Mouse (Mus musculus): ENCODE measurements around the gene Nr4a2. TPM values are rescaled to one million over a fixed set of nuclear protein-coding genes. Genes with fewer than 3 reads are reported as not detected.

The Nr4a2 gene
- total RNA-seq (2021): 10 to 100 TPM; 55.5 to 75.3 TPM
- long read RNA-seq, transcript Nr4a2-201 (8 exons, 3,568 nt): major isoform, 23 of 46 reads
- long read RNA-seq, partial matches to known transcripts: 7 of 46 reads
- long read RNA-seq, other reads (novel, unspliced or antisense): 12 of 46 reads

GRCm38 (mm10) chr2:57123991-57124840 is at the start of gene Nr4a2:
Gene Nr4a2, minus strand, starts transcription at chr2:57124003.
- peak; percentile 60 to 71 for DNase-seq (ENCODE audit: low spot score in 2 of 2)

GRCm38 (mm10) chr2:57165416-57165815 is 41.6 kb upstream of the Nr4a2 start:
- no peak for DNase-seq (ENCODE audit: low spot score in 2 of 2)

GRCm38 (mm10) chr2:57156814-57157213 is 33.0 kb upstream of the Nr4a2 start:
- DNase-seq (ENCODE audit: low spot score in 2 of 2): no peak

- DNase-seq (ENCODE audit: low spot score in 2 of 2): no peak
These were observed 26.0 kb upstream of the Nr4a2 start for GRCm38 (mm10) chr2:57149796-57150195.

GRCm38 (mm10) chr2:57148231-57148630 is 24.4 kb upstream of the Nr4a2 start:
- no peak for DNase-seq (ENCODE audit: low spot score in 2 of 2)

GRCm38 (mm10) chr2:57145646-57146421 is 22.0 kb upstream of the Nr4a2 start:
- DNase-seq (ENCODE audit: low spot score in 2 of 2): no peak

GRCm38 (mm10) chr2:57138594-57138993 is 14.8 kb upstream of the Nr4a2 start:
- no peak for DNase-seq (ENCODE audit: low spot score in 2 of 2)

GRCm38 (mm10) chr2:57127461-57127860 is 3.7 kb upstream of the Nr4a2 start:
- DNase-seq (ENCODE audit: low spot score in 2 of 2): no peak

GRCm38 (mm10) chr2:57125891-57126290 is 2.1 kb upstream of the Nr4a2 start:
- DNase-seq (ENCODE audit: low spot score in 2 of 2): no peak

- DNase-seq (ENCODE audit: low spot score in 2 of 2): peak; percentile 40 to 51
These were observed 520 bp downstream of the Nr4a2 start for GRCm38 (mm10) chr2:57122986-57123980.

- no peak for DNase-seq (ENCODE audit: low spot score in 2 of 2)
These were observed 2.7 kb downstream of the Nr4a2 start for GRCm38 (mm10) chr2:57121110-57121509.

GRCm38 (mm10) chr2:57117201-57117951 is 6.4 kb downstream of the Nr4a2 start:
- peak; percentile 49 to 72 for DNase-seq (ENCODE audit: low spot score in 2 of 2)

GRCm38 (mm10) chr2:57116366-57117200 is 7.2 kb downstream of the Nr4a2 start:
- DNase-seq (ENCODE audit: low spot score in 2 of 2): peak; percentile 55 to 71

- peak; percentile 55 to 61 for DNase-seq (ENCODE audit: low spot score in 2 of 2)
These were observed 7.9 kb downstream of the Nr4a2 start for GRCm38 (mm10) chr2:57115864-57116365.

GRCm38 (mm10) chr2:57115181-57115863 is 8.5 kb downstream of the Nr4a2 start:
- no peak for DNase-seq (ENCODE audit: low spot score in 2 of 2)

GRCm38 (mm10) chr2:57114211-57115151 is 9.3 kb downstream of the Nr4a2 start:
- peak; percentile 73 to 77 for DNase-seq (ENCODE audit: low spot score in 2 of 2)

- DNase-seq (ENCODE audit: low spot score in 2 of 2): no peak
These were observed 10.4 kb downstream of the Nr4a2 start for GRCm38 (mm10) chr2:57113431-57113830.
